Mouse (Mus musculus): ENCODE measurements around the gene Sf1. TPM values are rescaled to one million over a fixed set of nuclear protein-coding genes. Genes with fewer than 3 reads are reported as not detected.

Gene Sf1
- polyA plus RNA-seq, 1 experiment from 2014 or later: 58.4 TPM

GRCm38 (mm10) chr19:6385821-6386220, 22.3 kb downstream of the Sf1 start:
- H3K9ac ChIP-seq (ENCODE audit: low read depth, low read length): no peak overlapping the region
- WGBS (ENCODE audit: insufficient replicate concordance): 72% methylated on average over 7 of the region's 7 CpGs
- H3K4me3 ChIP-seq (ENCODE audit: low read depth, low read length): no peak overlapping the region
- no peaks in the 10 kb centered on the region for H3K9me3 ChIP-seq (replicated peaks; ENCODE audit: control insufficient read depth, low read length)
- H3K27me3 ChIP-seq (ENCODE audit: control insufficient read depth, insufficient read depth, low read depth, low read length): no peaks in the 10 kb centered on the region; the same call in 1 of the 2 replicates
- H3K27ac ChIP-seq (ENCODE audit: low read length): no peak overlapping the region
- H3K4me1 ChIP-seq (ENCODE audit: control insufficient read depth, low read depth, low read length): peaks cover 10% of the 10 kb centered on the region
- no peak overlapping the region for H3K4me2 ChIP-seq (ENCODE audit: low read depth, low read length)
- H3K36me3 ChIP-seq (ENCODE audit: control insufficient read depth, insufficient read depth): no peaks in the 10 kb centered on the region
- no peak for ATAC-seq (ENCODE audit: low read depth)

- no peak overlapping the region for H3K27ac ChIP-seq (ENCODE audit: low read length)
- no peaks in the 10 kb centered on the region for H3K9me3 ChIP-seq (replicated peaks; ENCODE audit: control insufficient read depth, low read length)
- no peak for ATAC-seq (ENCODE audit: low read depth)
- H3K27me3 ChIP-seq (ENCODE audit: control insufficient read depth, insufficient read depth, low read depth, low read length): no peaks in the 10 kb centered on the region; the same call in 1 of the 2 replicates
- H3K4me2 ChIP-seq (ENCODE audit: low read depth, low read length): no peak overlapping the region
- WGBS (ENCODE audit: insufficient replicate concordance): 54% methylated on average over 9 of the region's 9 CpGs
- no peak overlapping the region for H3K4me3 ChIP-seq (ENCODE audit: low read depth, low read length)
- no peaks in the 10 kb centered on the region for H3K36me3 ChIP-seq (ENCODE audit: control insufficient read depth, insufficient read depth)
- H3K4me1 ChIP-seq (ENCODE audit: control insufficient read depth, low read depth, low read length): peaks cover 10% of the 10 kb centered on the region
- no peak overlapping the region for H3K9ac ChIP-seq (ENCODE audit: low read depth, low read length)
These were observed 22.7 kb downstream of the Sf1 start for GRCm38 (mm10) chr19:6386234-6386633.

GRCm38 (mm10) chr19:6388006-6388405, 24.5 kb downstream of the Sf1 start:
- no peaks in the 10 kb centered on the region; the same call in 1 of the 2 replicates for H3K27me3 ChIP-seq (ENCODE audit: control insufficient read depth, insufficient read depth, low read depth, low read length)
- no peaks in the 10 kb centered on the region for H3K9me3 ChIP-seq (replicated peaks; ENCODE audit: control insufficient read depth, low read length)
- H3K4me3 ChIP-seq (ENCODE audit: low read depth, low read length): no peak overlapping the region
- no peak overlapping the region for H3K4me2 ChIP-seq (ENCODE audit: low read depth, low read length)
- 70% methylated on average over 13 of the region's 13 CpGs for WGBS (ENCODE audit: insufficient replicate concordance)
- no peaks in the 10 kb centered on the region for H3K36me3 ChIP-seq (ENCODE audit: control insufficient read depth, insufficient read depth)
- no peak for ATAC-seq (ENCODE audit: low read depth)
- H3K27ac ChIP-seq (ENCODE audit: low read length): no peak overlapping the region
- peaks cover 10% of the 10 kb centered on the region for H3K4me1 ChIP-seq (ENCODE audit: control insufficient read depth, low read depth, low read length)
- H3K9ac ChIP-seq (ENCODE audit: low read depth, low read length): no peak overlapping the region

GRCm38 (mm10) chr19:6389803-6390202, 26.3 kb downstream of the Sf1 start:
- Histone ChIP-seq H3K36me3 (ENCODE audit: control insufficient read depth, insufficient read depth) (no peaks in the 10 kb centered on the region), H3K4me1 (ENCODE audit: control insufficient read depth, low read depth, low read length) (peaks cover 10% of the 10 kb centered on the region), H3K27me3 (ENCODE audit: control insufficient read depth, insufficient read depth, low read depth, low read length) (no peaks in the 10 kb centered on the region; the same call in 1 of the 2 replicates), H3K27ac (ENCODE audit: low read length) (no peak overlapping the region), H3K4me3 (ENCODE audit: low read depth, low read length) (peak overlapping the region; percentile 42), H3K9ac (ENCODE audit: low read depth, low read length) (peak overlapping the region; percentile 45; the same call in 1 of the 2 replicates), H3K9me3 (replicated peaks; ENCODE audit: control insufficient read depth, low read length) (no peaks in the 10 kb centered on the region), H3K4me2 (ENCODE audit: low read depth, low read length) (peak overlapping the region; percentile 48)
- 5% methylated on average over 16 of the region's 16 CpGs for WGBS (ENCODE audit: insufficient replicate concordance)
- peak; percentile 71 for ATAC-seq (ENCODE audit: low read depth)

GRCm38 (mm10) chr19:6390251-6390650, 26.8 kb downstream of the Sf1 start:
- no peak overlapping the region for H3K4me3 ChIP-seq (ENCODE audit: low read depth, low read length)

GRCm38 (mm10) chr19:6392743-6393393, 29.4 kb downstream of the Sf1 start:
- 52% methylated on average over 14 of the region's 14 CpGs for WGBS (ENCODE audit: insufficient replicate concordance)
- ATAC-seq (ENCODE audit: low read depth): no peak
- H3K9me3 ChIP-seq (replicated peaks; ENCODE audit: control insufficient read depth, low read length): no peaks in the 10 kb centered on the region
- H3K9ac ChIP-seq (ENCODE audit: low read depth, low read length): no peak overlapping the region
- H3K27ac ChIP-seq (ENCODE audit: low read length): no peak overlapping the region
- H3K4me2 ChIP-seq (ENCODE audit: low read depth, low read length): no peak overlapping the region
- no peak overlapping the region for H3K4me3 ChIP-seq (ENCODE audit: low read depth, low read length)
- no peaks in the 10 kb centered on the region for H3K36me3 ChIP-seq (ENCODE audit: control insufficient read depth, insufficient read depth)
- peaks cover 10% of the 10 kb centered on the region for H3K4me1 ChIP-seq (ENCODE audit: control insufficient read depth, low read depth, low read length)
- H3K27me3 ChIP-seq (ENCODE audit: control insufficient read depth, insufficient read depth, low read depth, low read length): peaks cover 2% of the 10 kb centered on the region

More at GRCm38 (mm10) chr19:6390251-6390650, 26.8 kb downstream of the Sf1 start:
- Histone ChIP-seq H3K27me3 (ENCODE audit: control insufficient read depth, insufficient read depth, low read depth, low read length) (no peaks in the 10 kb centered on the region; the same call in 1 of the 2 replicates), H3K4me1 (ENCODE audit: control insufficient read depth, low read depth, low read length) (peaks cover 10% of the 10 kb centered on the region), H3K36me3 (ENCODE audit: control insufficient read depth, insufficient read depth) (no peaks in the 10 kb centered on the region), H3K4me2 (ENCODE audit: low read depth, low read length) (peak overlapping the region; percentile 48), H3K27ac (ENCODE audit: low read length) (no peak overlapping the region), H3K9ac (ENCODE audit: low read depth, low read length) (no peak overlapping the region), H3K9me3 (replicated peaks; ENCODE audit: control insufficient read depth, low read length) (no peaks in the 10 kb centered on the region)
- peak; percentile 50; the same call in 1 of the 2 replicates for ATAC-seq (ENCODE audit: low read depth)
- 47% methylated on average over 6 of the region's 6 CpGs for WGBS (ENCODE audit: insufficient replicate concordance)

GRCm38 (mm10) chr19:6393637-6394036, 30.1 kb downstream of the Sf1 start:
- Histone ChIP-seq H3K4me3 (ENCODE audit: low read depth, low read length) (no peak overlapping the region), H3K27ac (ENCODE audit: low read length) (no peak overlapping the region), H3K27me3 (ENCODE audit: control insufficient read depth, insufficient read depth, low read depth, low read length) (peaks cover 6% of the 10 kb centered on the region), H3K9me3 (replicated peaks; ENCODE audit: control insufficient read depth, low read length) (no peaks in the 10 kb centered on the region), H3K36me3 (ENCODE audit: control insufficient read depth, insufficient read depth) (no peaks in the 10 kb centered on the region), H3K4me1 (ENCODE audit: control insufficient read depth, low read depth, low read length) (peaks cover 10% of the 10 kb centered on the region), H3K4me2 (ENCODE audit: low read depth, low read length) (no peak overlapping the region), H3K9ac (ENCODE audit: low read depth, low read length) (no peak overlapping the region)
- WGBS (ENCODE audit: insufficient replicate concordance): 82% methylated on average over 16 of the region's 16 CpGs
- no peak for ATAC-seq (ENCODE audit: low read depth)

GRCm38 (mm10) chr19:6396237-6396636, 32.7 kb downstream of the Sf1 start:
- H3K4me2 ChIP-seq (ENCODE audit: low read depth, low read length): no peak overlapping the region
- H3K27ac ChIP-seq (ENCODE audit: low read length): no peak overlapping the region
- 70% methylated on average over 5 of the region's 5 CpGs for WGBS (ENCODE audit: insufficient replicate concordance)
- peaks cover 32% of the 10 kb centered on the region for H3K27me3 ChIP-seq (ENCODE audit: control insufficient read depth, insufficient read depth, low read depth, low read length)
- H3K9ac ChIP-seq (ENCODE audit: low read depth, low read length): no peak overlapping the region
- no peak overlapping the region for H3K4me3 ChIP-seq (ENCODE audit: low read depth, low read length)
- H3K4me1 ChIP-seq (ENCODE audit: control insufficient read depth, low read depth, low read length): peaks cover 5% of the 10 kb centered on the region
- no peaks in the 10 kb centered on the region for H3K9me3 ChIP-seq (replicated peaks; ENCODE audit: control insufficient read depth, low read length)
- H3K36me3 ChIP-seq (ENCODE audit: control insufficient read depth, insufficient read depth): no peaks in the 10 kb centered on the region
- ATAC-seq (ENCODE audit: low read depth): no peak

- 76% methylated on average over 22 of the region's 22 CpGs for WGBS (ENCODE audit: insufficient replicate concordance)
- ATAC-seq (ENCODE audit: low read depth): no peak
- no peaks in the 10 kb centered on the region for H3K9me3 ChIP-seq (replicated peaks; ENCODE audit: control insufficient read depth, low read length)
- H3K27me3 ChIP-seq (ENCODE audit: control insufficient read depth, insufficient read depth, low read depth, low read length): peaks cover 36% of the 10 kb centered on the region
- H3K4me3 ChIP-seq (ENCODE audit: low read depth, low read length): no peak overlapping the region
- H3K4me2 ChIP-seq (ENCODE audit: low read depth, low read length): no peak overlapping the region
- H3K4me1 ChIP-seq (ENCODE audit: control insufficient read depth, low read depth, low read length): peaks cover 7% of the 10 kb centered on the region
- no peaks in the 10 kb centered on the region for H3K36me3 ChIP-seq (ENCODE audit: control insufficient read depth, insufficient read depth)
- H3K27ac ChIP-seq (ENCODE audit: low read length): 0 out of 2 replicates have a peak overlapping the region, but pooled peaks have one; percentile 12
- no peak overlapping the region for H3K9ac ChIP-seq (ENCODE audit: low read depth, low read length)
These were observed 34.2 kb downstream of the Sf1 start for GRCm38 (mm10) chr19:6397582-6398249.

Data from liver, embryonic 16.5 days (tissue).